Mouse (Mus musculus): ENCODE measurements at regions not wholly inside any gene's neighbourhood (a gene's known extent, or its start where the extent isn't known, plus 50 kb on each side); places are given as distances from the start of the nearest gene placed in this dataset.

DNA sequence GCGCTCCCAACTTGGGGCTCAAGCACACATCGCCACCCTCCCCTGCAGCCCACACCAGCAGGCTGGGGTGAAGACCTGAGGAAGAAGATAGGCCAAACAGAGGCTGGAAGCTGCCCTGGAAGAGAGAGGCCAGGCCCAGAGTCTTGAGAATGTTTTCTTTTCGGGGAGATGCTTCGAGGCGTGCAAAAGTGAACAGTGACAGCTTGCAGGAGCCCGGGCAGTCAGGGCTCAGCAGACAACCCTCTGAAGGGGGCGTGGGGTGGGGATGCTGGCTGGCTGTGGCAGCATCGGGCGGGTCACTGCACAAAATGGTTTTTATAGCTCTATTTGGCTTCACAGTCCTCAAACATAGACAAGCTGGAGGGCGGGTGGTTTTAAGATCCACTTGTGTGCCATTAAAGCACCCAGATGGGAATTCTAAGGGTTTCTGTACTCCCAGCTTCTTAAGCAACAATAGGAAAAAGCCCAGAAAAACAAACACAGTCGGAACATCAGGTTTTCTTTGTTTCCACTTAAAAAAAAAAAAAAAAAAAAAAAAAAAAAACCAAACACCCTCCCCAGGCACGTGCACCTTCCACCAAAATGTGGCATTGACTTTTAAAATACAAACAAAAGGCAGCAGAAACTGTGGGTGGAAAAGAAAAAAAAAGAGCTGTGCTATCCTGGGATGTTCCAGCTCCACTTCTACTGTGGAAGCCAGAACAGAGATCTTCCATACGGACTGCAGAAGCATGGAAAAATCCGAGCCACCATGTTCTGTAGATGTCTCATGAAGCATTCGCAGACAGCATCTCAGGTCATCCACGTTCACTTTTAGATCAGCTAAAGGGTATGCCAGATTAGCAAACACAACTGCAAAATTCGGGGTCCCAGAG, 123.5 kb downstream of the Ly86 start:
- in situ Hi-C loops (cut with MboI, MseI), result loop anchor here (10.0 to 25.0 kb wide), 2 partner anchors 469 to 476 kb away; no protein-coding TSS in a partner anchor

- in situ Hi-C loops (cut with MboI, MseI), result loop anchor here in 1 of 2 experiments (25.0 kb wide), 1 partner anchor 467 kb away; no protein-coding TSS in a partner anchor
Observed at GRCm38 (mm10) chr13:37470230-37470907, 125.4 kb downstream of the Ly86 start.

DNA sequence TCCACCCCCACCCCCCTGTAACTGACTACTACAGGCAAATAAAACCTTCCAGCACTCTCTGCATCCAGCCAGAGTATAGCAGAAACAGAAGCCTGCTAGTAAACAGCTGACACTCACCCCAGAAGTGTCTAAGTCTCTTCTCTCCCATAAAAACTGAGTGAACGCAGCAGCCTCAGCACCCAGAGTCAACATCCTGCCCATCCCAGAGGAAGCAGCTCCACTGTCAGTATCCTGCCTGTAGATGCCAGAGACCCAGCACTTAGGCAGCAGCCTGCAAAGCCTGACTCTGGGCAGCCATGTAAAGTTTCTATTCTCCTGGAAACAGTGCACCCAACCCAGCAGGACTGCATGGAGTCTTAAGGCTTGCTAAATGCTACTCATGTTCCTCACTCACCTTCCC, 128.4 kb downstream of the Ly86 start:
- in situ Hi-C loops (cut with MboI, MseI), result loop anchor here in 1 of 2 experiments (25.0 kb wide), 1 partner anchor 464 kb away; no protein-coding TSS in a partner anchor

- in situ Hi-C loops (cut with MboI, MseI), result no loop called here
Observed at GRCm38 (mm10) chr13:37475804-37476203, 130.8 kb downstream of the Ly86 start.

GRCm38 (mm10) chr13:37476256-37477053, 131.4 kb downstream of the Ly86 start:
- in situ Hi-C loops (cut with MboI, MseI), result no loop called here

DNA sequence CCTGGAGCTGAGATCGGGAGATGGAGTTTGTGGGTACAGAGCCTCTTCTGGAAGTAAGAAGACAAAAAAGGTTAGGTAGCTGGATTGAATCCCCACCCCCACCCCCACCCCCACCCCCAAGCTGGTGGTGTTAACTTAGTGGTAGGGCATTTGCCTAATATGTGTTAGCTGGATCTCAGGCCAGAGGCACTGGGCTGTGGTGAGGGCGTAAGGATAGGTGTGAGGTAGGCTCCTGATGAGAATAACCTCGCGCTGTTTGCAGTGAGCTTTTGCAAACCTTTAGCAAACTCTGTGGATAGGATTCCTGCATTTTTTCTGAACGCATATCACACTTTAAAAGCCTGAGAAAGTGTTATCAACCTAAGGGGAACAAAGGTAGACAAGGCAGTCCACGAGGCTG, 132.3 kb downstream of the Ly86 start:
- in situ Hi-C loops (cut with MboI, MseI), result no loop called here

DNA sequence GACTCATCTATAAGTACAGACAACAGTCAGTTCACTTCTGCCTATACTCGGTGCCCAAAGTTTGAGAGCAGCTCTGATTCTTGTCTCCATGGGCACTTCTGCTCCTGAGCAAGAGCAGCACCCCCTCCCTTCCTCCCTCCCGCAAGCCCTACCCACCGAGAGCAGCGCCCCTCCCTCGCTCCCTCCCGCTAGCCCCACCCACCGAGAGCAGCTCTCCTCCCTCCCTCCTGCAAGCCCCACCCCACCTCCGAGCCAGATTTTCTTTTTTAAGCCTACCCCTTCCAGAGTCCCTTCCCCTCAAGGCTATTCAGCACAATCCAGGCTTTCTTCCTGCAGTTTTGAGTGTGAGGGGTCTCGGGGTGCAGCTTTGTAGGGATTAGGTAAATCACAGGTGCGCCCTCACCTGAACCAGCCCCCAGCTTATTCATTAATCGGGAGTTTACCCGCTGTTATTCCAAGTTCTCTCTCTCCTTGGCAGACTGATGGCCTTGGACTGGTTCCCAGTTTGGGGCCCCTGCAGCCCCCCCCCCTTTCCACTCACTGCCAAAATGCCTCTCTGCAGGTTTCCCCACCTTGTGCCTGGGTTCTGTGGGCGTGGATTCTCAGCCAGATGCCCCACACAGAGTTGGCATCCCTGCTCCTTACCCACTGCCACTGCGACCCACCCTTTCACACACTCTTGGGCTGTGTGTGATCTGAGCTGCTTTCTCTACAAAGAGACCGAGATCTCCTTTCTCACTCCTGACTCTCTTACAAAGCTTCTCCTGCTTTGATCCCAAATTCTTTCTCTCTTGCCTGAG, 132.9 kb downstream of the Ly86 start:
- in situ Hi-C loops (cut with MboI, MseI), result no loop called here

- in situ Hi-C loops (cut with MboI, MseI), result no loop called here
Observed at GRCm38 (mm10) chr13:37479182-37479691, 134.2 kb downstream of the Ly86 start.

DNA sequence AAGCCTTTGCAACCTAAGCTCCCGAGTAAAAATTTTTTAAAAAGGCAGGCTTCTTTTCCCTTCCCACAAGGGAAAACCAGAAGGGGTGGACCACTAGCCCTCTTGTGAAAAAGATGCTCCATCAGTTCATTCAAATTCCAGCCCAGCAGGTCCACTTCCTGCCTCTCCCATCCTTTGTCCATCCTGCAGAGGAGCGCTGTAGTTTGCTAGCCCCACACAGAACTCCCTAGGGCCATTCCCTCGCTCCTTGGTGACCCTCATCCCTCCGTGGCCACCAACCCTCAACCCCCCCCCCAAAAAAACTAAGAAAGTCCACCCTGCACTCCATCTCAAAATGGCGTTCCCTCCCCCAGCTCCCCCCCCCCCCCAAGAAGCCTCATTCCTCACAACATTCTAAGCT, 136.5 kb downstream of the Ly86 start:
- in situ Hi-C loops (cut with MboI, MseI), result no loop called here

- in situ Hi-C loops (cut with MboI, MseI), result no loop called here
Observed at GRCm38 (mm10) chr13:37482038-37482437, 137.0 kb downstream of the Ly86 start.

GRCm38 (mm10) chr13:37482589-37482988, 137.6 kb downstream of the Ly86 start:
- in situ Hi-C loops (cut with MboI, MseI), result no loop called here

GRCm38 (mm10) chr13:37483010-37483855, 138.2 kb downstream of the Ly86 start:
- in situ Hi-C loops (cut with MboI, MseI), result no loop called here

GRCm38 (mm10) chr13:37484631-37485030, 139.6 kb downstream of the Ly86 start:
- in situ Hi-C loops (cut with MboI, MseI), result no loop called here

- in situ Hi-C loops (cut with MboI, MseI), result loop anchor here in 1 of 2 experiments (10.0 kb wide), 1 partner anchor 398 kb away; no protein-coding TSS in a partner anchor
Observed at GRCm38 (mm10) chr13:37492115-37493001, 147.3 kb downstream of the Ly86 start.

DNA sequence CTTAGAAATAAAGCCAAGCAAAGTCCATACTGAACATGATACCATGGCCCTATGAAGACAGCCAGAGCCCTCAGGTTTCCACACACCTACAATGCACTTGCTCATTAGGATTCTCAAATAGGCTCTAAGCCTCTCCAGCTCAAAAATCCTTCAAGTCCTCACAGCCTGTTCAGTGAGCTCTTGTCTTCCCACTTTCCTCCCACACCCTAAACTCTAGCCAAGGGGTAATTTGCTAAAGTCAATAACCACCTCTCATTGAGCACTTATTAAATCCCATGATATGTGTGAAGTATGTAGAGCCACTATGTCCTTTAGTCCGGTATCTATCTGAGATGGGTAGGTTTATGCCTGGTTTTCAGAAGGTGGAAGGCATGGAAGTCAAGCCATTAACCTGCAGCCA, 148.3 kb downstream of the Ly86 start:
- in situ Hi-C loops (cut with MboI, MseI), result loop anchor here in 1 of 2 experiments (10.0 kb wide), 1 partner anchor 399 kb away; no protein-coding TSS in a partner anchor

DNA sequence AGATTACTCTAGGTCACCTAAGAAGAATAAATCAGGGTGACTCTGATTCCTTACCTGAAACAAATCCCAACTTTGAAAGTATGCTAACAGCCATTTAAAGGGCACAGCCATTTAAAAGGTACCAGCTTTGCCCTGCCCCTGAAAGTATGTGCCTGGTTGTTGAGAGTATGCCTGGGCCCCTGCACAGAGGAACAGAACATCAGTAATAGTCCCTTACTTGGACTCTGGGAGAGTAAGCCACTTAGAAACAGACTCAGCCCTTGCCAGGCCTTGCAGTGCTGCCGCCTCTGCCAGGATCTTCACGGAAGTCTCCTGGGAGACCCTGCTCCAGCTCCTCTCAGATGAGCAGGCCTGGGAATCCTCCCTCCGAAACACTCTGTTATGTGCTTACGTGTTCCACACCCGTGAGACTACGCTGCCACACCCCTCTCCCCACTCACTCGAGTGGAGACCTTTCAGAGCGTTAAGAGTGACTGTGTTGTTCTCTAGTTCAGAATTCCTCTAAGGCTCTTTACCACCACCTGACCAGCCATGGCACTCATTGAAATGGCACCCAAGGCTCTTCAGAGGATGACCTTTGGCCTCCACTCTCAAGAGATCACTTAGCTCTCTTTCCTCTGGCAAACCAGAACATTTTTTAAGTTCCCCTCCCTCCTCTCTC, 150.4 kb downstream of the Ly86 start:
- in situ Hi-C loops (cut with MboI, MseI), result loop anchor here in 1 of 2 experiments (10.0 kb wide), 1 partner anchor 401 kb away; no protein-coding TSS in a partner anchor

GRCm38 (mm10) chr13:37497986-37498385, 153.0 kb downstream of the Ly86 start:
- in situ Hi-C loops (cut with MboI, MseI), result loop anchor here in 1 of 2 experiments (10.0 kb wide), 1 partner anchor 403 kb away; no protein-coding TSS in a partner anchor
